Mouse (Mus musculus) stomach, embryonic 16.5 days (tissue): ENCODE results near the gene Ankmy2. TPM values are rescaled to one million over a fixed set of nuclear protein-coding genes. Genes with fewer than 3 reads are reported as not detected.

Experiments
- ATAC-seq: fragments of 200-750 bp; cut with Nextera tagmentation; 2 replicates; pipeline ENCODE4 v1.8.0; 2017; ENCODE audit warnings: moderate number of reproducible peaks, moderate TSS enrichment; ENCODE audit not compliant: insufficient read depth, low FRiP score
- H3K27ac ChIP-seq: fragments of 300-500 bp; sonication (generic); 2 replicates; pipeline ENCODE4 v1.5.1; 2014; ENCODE audit warnings: low read length
- H3K27me3 ChIP-seq: fragments of 300-500 bp; sonication (generic); 2 replicates; pipeline ENCODE4 v1.6.1; 2014; ENCODE audit warnings: low read length, control low read depth, mixed read lengths; ENCODE audit not compliant: control insufficient read depth, insufficient read depth
- H3K36me3 ChIP-seq: fragments of 300-500 bp; sonication (generic); 2 replicates; pipeline ENCODE4 v1.6.1; 2014; ENCODE audit warnings: low read length; ENCODE audit not compliant: control insufficient read depth, insufficient read depth
- H3K4me1 ChIP-seq: fragments of 300-500 bp; sonication (generic); 2 replicates; pipeline ENCODE4 v1.6.1; 2014; ENCODE audit warnings: low read length, control low read depth, mixed read lengths; ENCODE audit not compliant: control insufficient read depth, insufficient read depth
- H3K4me2 ChIP-seq: fragments of 300-500 bp; sonication (generic); 2 replicates; pipeline ENCODE4 v1.6.1; 2014; ENCODE audit warnings: low read depth, low read length, mixed read lengths
- H3K4me3 ChIP-seq: fragments of 300-500 bp; sonication (generic); replicated peaks from 2 replicates; pipeline ENCODE4 v1.5.1; 2014; ENCODE audit warnings: mild to moderate bottlenecking, low read length
- H3K9ac ChIP-seq: fragments of 300-500 bp; sonication (generic); 2 replicates; pipeline ENCODE4 v1.6.1; 2014; ENCODE audit warnings: low read length
- H3K9me3 ChIP-seq: fragments of 300-500 bp; sonication (generic); replicated peaks from 2 replicates; pipeline ENCODE4 v1.6.1; 2016; ENCODE audit warnings: low read length, control low read depth; ENCODE audit not compliant: control insufficient read depth
- WGBS: fragments of 180-500 bp; shearing (Covaris S2); extraction: QIAGEN DNeasy Blood & Tissue Kit; methylation state at CpG from one replicate; pipeline ENCODE4 v1.1.7; 2014; 5-methylcytosine and 5-hydroxymethylcytosine counted together
- polyA plus RNA-seq: library from polyadenylated mRNA; unstranded; fragments of >200 nt; fragmentation: Nextera tagmentation; extraction: Ambion mirVana; gene quantifications from 2 replicates; pipeline ENCODE4 v1.2.1, GENCODE M21; 2015

Ankmy2 gene
- polyA plus RNA-seq, 1 experiment from 2014 or later: 40.8 TPM

GRCm38 (mm10) chr12:36150265-36150664, 6.6 kb upstream of the Ankmy2 start:
- Histone ChIP-seq H3K27ac (no peak overlapping the region), H3K9me3 (no peaks in the 10 kb centered on the region), H3K4me3 (no peak overlapping the region), H3K4me2 (no peak overlapping the region), H3K9ac (no peak overlapping the region), H3K27me3 (no peaks in the 10 kb centered on the region), H3K36me3 (no peaks in the 10 kb centered on the region), H3K4me1 (peaks cover 19% of the 10 kb centered on the region)
- 82% methylated on average over 2 of the region's 2 CpGs for WGBS
- ATAC-seq: no peak

- Histone ChIP-seq H3K27me3 (no peaks in the 10 kb centered on the region), H3K4me3 (no peak overlapping the region), H3K27ac (no peak overlapping the region), H3K4me2 (no peak overlapping the region), H3K9ac (no peak overlapping the region), H3K36me3 (no peaks in the 10 kb centered on the region), H3K4me1 (peaks cover 24% of the 10 kb centered on the region), H3K9me3 (no peaks in the 10 kb centered on the region)
- no peak for ATAC-seq
- 79% methylated on average over 2 of the region's 2 CpGs for WGBS
These were observed 6.2 kb upstream of the Ankmy2 start for GRCm38 (mm10) chr12:36150737-36151136.

- Histone ChIP-seq H3K4me3 (peak overlapping the region; percentile 95), H3K36me3 (0 out of 2 replicates have a peak, but pooled peaks cover 2% of the 10 kb centered on the region), H3K27ac (no peak overlapping the region), H3K27me3 (no peaks in the 10 kb centered on the region), H3K4me2 (peak overlapping the region; percentile 94), H3K9me3 (no peaks in the 10 kb centered on the region), H3K9ac (peak overlapping the region; percentile 93), H3K4me1 (peaks cover 23% of the 10 kb centered on the region)
- no peak for ATAC-seq
- 12% methylated on average over 8 of the region's 8 CpGs for WGBS
These were observed 1.7 kb upstream of the Ankmy2 start for GRCm38 (mm10) chr12:36155141-36155641.

DNA sequence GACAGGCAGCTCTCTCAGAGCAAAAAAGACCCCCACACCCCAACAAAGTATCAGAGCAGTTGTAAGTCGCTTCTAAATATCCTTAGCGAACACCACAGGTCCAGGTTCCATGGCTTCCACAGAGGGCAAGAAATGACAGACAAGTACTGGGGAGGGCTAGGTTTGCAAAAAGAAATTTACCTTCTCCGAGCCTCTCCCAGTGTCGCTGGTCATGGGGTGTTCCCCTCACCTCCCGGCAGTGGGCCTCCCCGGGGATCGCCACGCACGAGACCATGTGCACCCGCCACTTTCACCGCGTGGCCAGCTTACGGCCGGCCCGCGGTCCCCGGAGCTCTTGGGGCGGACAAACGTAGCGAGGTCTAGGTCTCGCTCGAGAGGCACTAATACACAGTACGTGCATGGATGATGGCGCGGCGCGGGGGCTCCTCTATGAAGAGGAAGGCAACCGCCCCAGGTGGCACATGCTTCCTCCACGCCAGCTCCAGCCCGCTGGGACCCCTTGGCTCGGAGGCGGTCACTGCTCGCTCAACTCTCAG, 745 bp upstream of the Ankmy2 start:
- ATAC-seq: peak; percentile 41; the same call in 1 of the 2 replicates
- Histone ChIP-seq H3K4me3 (peak overlapping the region; percentile 95), H3K9me3 (no peaks in the 10 kb centered on the region), H3K9ac (peak overlapping the region; percentile 93), H3K36me3 (0 out of 2 replicates have a peak, but pooled peaks cover 2% of the 10 kb centered on the region), H3K27ac (peak overlapping the region; percentile 96), H3K27me3 (no peaks in the 10 kb centered on the region), H3K4me2 (peak overlapping the region; percentile 94), H3K4me1 (peaks cover 23% of the 10 kb centered on the region)
- WGBS: 0% methylated on average over 33 of the region's 33 CpGs

- Histone ChIP-seq H3K36me3 (0 out of 2 replicates have a peak, but pooled peaks cover 2% of the 10 kb centered on the region), H3K4me3 (peak overlapping the region; percentile 95), H3K4me2 (peak overlapping the region; percentile 94), H3K27ac (peak overlapping the region; percentile 96), H3K9me3 (no peaks in the 10 kb centered on the region), H3K4me1 (peaks cover 23% of the 10 kb centered on the region), H3K9ac (peak overlapping the region; percentile 93), H3K27me3 (no peaks in the 10 kb centered on the region)
- WGBS: 0% methylated on average over 14 of the region's 14 CpGs
- peak; percentile 51 for ATAC-seq
These were observed 357 bp downstream of the Ankmy2 start for GRCm38 (mm10) chr12:36157304-36157637.

- H3K4me1 ChIP-seq: peaks cover 23% of the 10 kb centered on the region
- H3K4me3 ChIP-seq: peak within 1 kb of the TSS; percentile 95
- ATAC-seq: peak; percentile 56
- 0 out of 2 replicates have a peak, but pooled peaks cover 2% of the 10 kb centered on the region for H3K36me3 ChIP-seq
- 1% methylated on average over 26 of the region's 26 CpGs for WGBS
- H3K9ac ChIP-seq: peak within 1 kb of the TSS; percentile 93
- no peaks in the 10 kb centered on the region for H3K9me3 ChIP-seq
- H3K27ac ChIP-seq: peak within 1 kb of the TSS; percentile 96
- no peaks in the 10 kb centered on the region for H3K27me3 ChIP-seq
- peak within 1 kb of the TSS; percentile 94 for H3K4me2 ChIP-seq
These were observed 859 bp downstream of the Ankmy2 start, which contains the start of gene Bzw2 for GRCm38 (mm10) chr12:36157638-36158308. Bzw2 (minus strand) TSS chr12:36158080.

GRCm38 (mm10) chr12:36164126-36164791, 7.3 kb downstream of the Ankmy2 start:
- Histone ChIP-seq H3K4me3 (no peak overlapping the region), H3K9me3 (no peaks in the 10 kb centered on the region), H3K27me3 (no peaks in the 10 kb centered on the region), H3K36me3 (0 out of 2 replicates have a peak, but pooled peaks cover 2% of the 10 kb centered on the region), H3K4me1 (peaks cover 10% of the 10 kb centered on the region; the same call in 1 of the 2 replicates), H3K4me2 (no peak overlapping the region), H3K27ac (no peak overlapping the region), H3K9ac (no peak overlapping the region)
- ATAC-seq: no peak
- WGBS: 69% methylated on average over 7 of the region's 7 CpGs

DNA sequence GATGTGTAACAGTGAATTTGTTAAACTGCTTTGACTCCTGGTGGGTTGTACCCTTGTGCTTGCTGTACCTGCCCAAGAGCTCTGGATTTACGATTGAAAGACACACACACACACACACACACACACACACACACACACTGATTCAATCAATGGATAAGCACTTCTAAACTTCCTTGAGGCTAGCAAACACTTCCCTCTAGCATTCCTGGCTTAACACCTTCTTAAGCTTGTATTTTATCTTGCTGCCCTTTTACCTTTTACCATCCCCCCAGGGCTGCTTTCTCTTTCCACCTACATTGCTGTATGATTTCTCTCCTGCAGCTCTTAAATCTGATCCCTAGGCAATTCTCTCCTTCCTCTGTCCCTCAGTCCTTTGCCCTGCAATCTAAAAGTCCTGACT, 8.4 kb downstream of the Ankmy2 start:
- 70% methylated on average over 1 of the region's 1 CpGs for WGBS
- Histone ChIP-seq H3K27ac (peak overlapping the region; percentile 33; the same call in 1 of the 2 replicates), H3K4me2 (no peak overlapping the region), H3K27me3 (no peaks in the 10 kb centered on the region), H3K4me3 (no peak overlapping the region), H3K9me3 (no peaks in the 10 kb centered on the region), H3K4me1 (peaks cover 10% of the 10 kb centered on the region; the same call in 1 of the 2 replicates), H3K36me3 (no peaks in the 10 kb centered on the region), H3K9ac (no peak overlapping the region)
- peak; percentile 62; the same call in 1 of the 2 replicates for ATAC-seq

- no peak overlapping the region for H3K27ac ChIP-seq
- H3K4me1 ChIP-seq: no peaks in the 10 kb centered on the region
- H3K4me2 ChIP-seq: no peak overlapping the region
- H3K36me3 ChIP-seq: peaks cover 12% of the 10 kb centered on the region
- no peak overlapping the region for H3K4me3 ChIP-seq
- no peaks in the 10 kb centered on the region for H3K27me3 ChIP-seq
- no peaks in the 10 kb centered on the region for H3K9me3 ChIP-seq
- ATAC-seq: no peak
- no peak overlapping the region for H3K9ac ChIP-seq
- WGBS: 92% methylated on average over 5 of the region's 5 CpGs
These were observed 20.3 kb downstream of the Ankmy2 start for GRCm38 (mm10) chr12:36177227-36177626.
